Mouse (Mus musculus) stomach, postnatal 0 days (tissue): ENCODE measurements around the gene Sytl1. TPM values are rescaled to one million over a fixed set of nuclear protein-coding genes. Genes with fewer than 3 reads are reported as not detected.

Experiments
- ATAC-seq: fragments of 200-750 bp; cut with Nextera tagmentation; 2 replicates; pipeline ENCODE4 v1.8.0; 2017; ENCODE audit not compliant: low FRiP score, low TSS enrichment
- DNase-seq: peaks from one replicate; pipeline ENCODE4 v3.0.0-alpha.2; 2016; ENCODE audit warnings: low spot score
- H3K27ac ChIP-seq: fragments of 300-500 bp; sonication (generic); replicated peaks from 2 replicates; pipeline ENCODE4 v1.5.1; 2014; ENCODE audit warnings: mild to moderate bottlenecking, control low read depth
- H3K27me3 ChIP-seq: fragments of 300-500 bp; sonication (generic); 2 replicates; pipeline ENCODE4 v1.6.1; 2014; ENCODE audit warnings: low read length; ENCODE audit not compliant: control insufficient read depth, insufficient read depth
- H3K36me3 ChIP-seq: fragments of 300-500 bp; sonication (generic); 2 replicates; pipeline ENCODE4 v1.6.1; 2014; ENCODE audit warnings: low read length, mixed read lengths; ENCODE audit not compliant: control insufficient read depth, insufficient read depth
- H3K4me1 ChIP-seq: fragments of 300-500 bp; sonication (generic); replicated peaks from 2 replicates; pipeline ENCODE4 v1.6.1; 2014; ENCODE audit warnings: antibody characterized with exemption; ENCODE audit not compliant: control insufficient read depth, insufficient read depth
- H3K4me2 ChIP-seq: fragments of 300-500 bp; sonication (generic); replicated peaks from 2 replicates; pipeline ENCODE4 v1.6.1; 2014; ENCODE audit warnings: low read depth, mild to moderate bottlenecking, control low read depth, moderate library complexity
- H3K4me3 ChIP-seq: fragments of 300-500 bp; sonication (generic); 2 replicates; pipeline ENCODE4 v1.5.1; 2014; ENCODE audit warnings: low read depth, low read length, control low read depth
- H3K9ac ChIP-seq: fragments of 300-500 bp; sonication (generic); 2 replicates; pipeline ENCODE4 v1.6.1; 2014; ENCODE audit warnings: mild to moderate bottlenecking, low read length, control low read depth, mixed read lengths
- H3K9me3 ChIP-seq: fragments of 300-500 bp; sonication (generic); 2 replicates; pipeline ENCODE4 v1.6.1; 2016; ENCODE audit warnings: low read length; ENCODE audit not compliant: control insufficient read depth
- CTCF ChIP-seq: IDR thresholded peaks from 2 replicates; pipeline ENCODE4 v1.5.1; 2016; ENCODE audit warnings: antibody characterized with exemption, low read depth, mild to moderate bottlenecking, moderate library complexity
- EP300 ChIP-seq: optimal IDR thresholded peaks from 2 replicates; pipeline ENCODE3; 2016; ENCODE audit warnings: antibody characterized with exemption
- WGBS: fragments of 180-500 bp; shearing (Covaris S2); extraction: QIAGEN DNeasy Blood & Tissue Kit; methylation state at CpG from one replicate; pipeline ENCODE4 v1.1.7; 2014; 5-methylcytosine and 5-hydroxymethylcytosine counted together
- polyA plus RNA-seq: library from polyadenylated mRNA; unstranded; fragments of >200 nt; fragmentation: Nextera tagmentation; extraction: Ambion mirVana; gene quantifications from 2 replicates; pipeline ENCODE4 v1.2.1, GENCODE M21; 2015

Gene Sytl1
- polyA plus RNA-seq, 1 experiment from 2014 or later = 93.5 TPM

DNA sequence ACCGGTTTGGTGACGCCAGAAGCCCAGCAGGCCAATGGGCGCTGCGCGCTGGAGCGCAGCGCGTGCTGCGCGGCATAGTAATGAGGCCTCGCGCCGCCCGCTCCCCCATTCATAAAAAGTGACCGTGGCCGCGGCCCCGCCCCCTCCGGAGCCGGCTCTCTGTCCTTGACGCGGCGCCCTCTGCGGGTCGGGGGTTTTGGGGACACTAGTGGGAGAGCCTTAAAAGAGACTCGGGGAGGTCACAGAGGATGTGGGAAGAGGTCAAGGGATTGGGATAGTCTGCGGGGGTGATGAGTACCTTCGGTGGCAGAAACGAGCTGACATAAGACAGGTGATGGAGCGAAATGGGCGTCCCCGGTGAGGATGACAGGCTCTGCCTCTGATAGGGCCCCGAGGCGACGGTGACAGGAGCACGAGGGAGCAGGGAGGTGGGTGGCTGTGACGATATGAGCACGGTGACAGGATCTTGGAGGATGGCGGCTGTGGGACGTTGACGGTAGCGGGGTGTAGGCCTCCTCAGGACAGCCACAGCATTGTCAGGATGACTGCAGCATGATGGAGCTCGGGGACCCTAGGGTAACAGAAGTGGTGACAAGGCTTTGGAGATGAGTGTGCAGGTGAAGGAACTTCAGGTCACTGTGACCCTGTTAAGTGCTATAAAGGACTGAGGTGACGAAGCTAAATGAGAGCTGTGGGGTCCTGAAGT is 50.2 kb downstream of the Sytl1 start:
- Histone ChIP-seq H3K4me2 (peak overlapping the region; percentile 98), H3K36me3 (no peaks in the 10 kb centered on the region), H3K27me3 (peaks cover 2% of the 10 kb centered on the region; the same call in 1 of the 2 replicates), H3K9me3 (no peaks in the 10 kb centered on the region), H3K27ac (no peak overlapping the region), H3K9ac (peak overlapping the region; percentile 31; the same call in 1 of the 2 replicates), H3K4me1 (0 out of 2 replicates have a peak, but pooled peaks cover 3% of the 10 kb centered on the region), H3K4me3 (peak overlapping the region; percentile 54)
- peak; percentile 78 for ATAC-seq
- DNase-seq = peak; percentile 84
- TF ChIP-seq CTCF (peak; percentile 56), EP300 (no peak)
- 1% methylated on average over 44 of the region's 44 CpGs for WGBS

DNA sequence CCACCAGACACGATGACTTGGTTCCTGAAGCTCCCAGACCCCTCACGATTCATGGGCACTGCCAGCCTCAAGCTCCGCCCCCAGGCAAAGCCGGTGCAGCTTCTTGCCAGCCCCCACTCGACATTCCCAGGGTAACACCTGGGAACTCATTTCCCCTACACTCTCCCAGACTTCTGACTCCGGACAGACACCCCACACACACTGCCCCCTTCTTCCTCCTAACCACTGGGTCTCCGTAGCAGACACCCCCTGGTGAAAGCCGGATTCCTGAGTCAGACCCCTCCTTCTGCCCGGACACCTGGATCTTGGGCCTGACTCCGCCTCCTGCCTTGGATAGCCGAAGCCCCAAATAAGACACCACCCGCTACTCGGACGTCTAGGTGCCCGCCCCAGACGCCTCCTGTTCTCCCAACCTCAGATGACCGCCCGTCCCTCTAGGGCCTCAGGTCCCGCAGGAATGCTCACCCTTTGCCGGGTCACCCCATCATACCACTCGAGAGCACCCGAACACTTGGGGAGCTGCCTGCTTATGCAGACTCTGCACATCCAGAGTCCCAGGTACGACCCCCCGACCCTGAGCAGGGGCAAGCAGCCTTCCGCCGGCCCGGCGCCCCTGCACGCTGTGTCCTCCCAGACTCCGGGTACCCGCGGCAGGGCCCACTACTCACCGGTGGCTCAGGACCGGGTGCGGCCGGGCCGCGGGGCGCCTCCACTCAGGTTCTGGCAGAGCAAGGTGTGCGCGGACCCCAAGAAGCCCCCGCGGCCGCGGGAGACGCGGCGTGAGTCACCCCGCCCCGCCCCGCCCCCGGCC is 51.0 kb downstream of the Sytl1 start, which contains the start of the genes Cd164l2 and Gpr3:
Cd164l2 (plus strand) TSS at position 381 of the 811 bp plus-strand sequence.
Gpr3 (minus strand) TSS at position 786 of the 811 bp plus-strand sequence.
- ATAC-seq = peak; percentile 30; the same call in 1 of the 2 replicates
- no peak for TF ChIP-seq CTCF
- TF ChIP-seq EP300 = no peak

DNA sequence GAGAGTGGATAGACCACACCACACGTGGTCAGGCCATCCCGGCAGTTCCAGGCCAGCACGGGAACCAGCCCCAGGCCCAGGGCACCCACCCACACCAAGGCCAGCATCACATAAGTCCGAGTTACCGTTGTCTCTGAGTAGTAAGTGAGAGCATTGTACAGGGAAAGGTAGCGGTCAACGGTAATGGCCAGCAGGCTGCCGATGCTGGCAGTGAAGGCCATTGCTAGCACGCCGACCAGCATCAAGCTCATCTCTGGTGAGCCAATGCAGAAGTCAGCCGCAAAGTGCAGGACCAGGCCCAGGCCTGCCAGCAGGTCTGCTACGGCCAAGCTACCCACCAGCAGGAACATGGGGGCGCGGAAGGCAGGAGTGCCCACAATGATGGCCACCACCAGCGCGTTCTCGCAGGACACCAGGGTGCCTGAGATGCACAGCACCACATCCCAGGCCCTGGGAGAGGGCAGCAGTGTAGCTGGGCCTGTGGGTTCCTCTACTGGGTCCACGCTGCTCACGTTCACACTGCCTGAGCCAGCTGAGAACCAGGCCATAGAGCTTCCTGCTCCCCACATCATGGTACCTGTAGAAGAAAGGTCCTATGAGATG is 52.0 kb downstream of the Sytl1 start:
- WGBS = 94% methylated on average over 19 of the region's 19 CpGs
- Histone ChIP-seq H3K27ac (no peak overlapping the region), H3K9ac (no peak overlapping the region), H3K9me3 (no peaks in the 10 kb centered on the region), H3K4me1 (0 out of 2 replicates have a peak, but pooled peaks cover 3% of the 10 kb centered on the region), H3K27me3 (peaks cover 2% of the 10 kb centered on the region; the same call in 1 of the 2 replicates), H3K36me3 (no peaks in the 10 kb centered on the region), H3K4me3 (no peak overlapping the region), H3K4me2 (no peak overlapping the region)
- DNase-seq = no peak
- TF ChIP-seq EP300 (no peak), CTCF (no peak)
- no peak for ATAC-seq

More for the DNA sequence above, 51.0 kb downstream of the Sytl1 start, which contains the start of the genes Cd164l2 and Gpr3:
- H3K9me3 ChIP-seq = no peaks in the 10 kb centered on the region
- H3K4me3 ChIP-seq = peak within 1 kb of the TSS; percentile 54
- no peaks in the 10 kb centered on the region for H3K36me3 ChIP-seq
- H3K27me3 ChIP-seq = peaks cover 2% of the 10 kb centered on the region; the same call in 1 of the 2 replicates
- H3K4me1 ChIP-seq = 0 out of 2 replicates have a peak, but pooled peaks cover 3% of the 10 kb centered on the region
- WGBS = 3% methylated on average over 52 of the region's 52 CpGs
- H3K4me2 ChIP-seq = peak within 1 kb of the TSS; percentile 98
- H3K9ac ChIP-seq = peak within 1 kb of the TSS; percentile 51
- no peak within 1 kb of the TSS for H3K27ac ChIP-seq
- no peak for DNase-seq

DNA sequence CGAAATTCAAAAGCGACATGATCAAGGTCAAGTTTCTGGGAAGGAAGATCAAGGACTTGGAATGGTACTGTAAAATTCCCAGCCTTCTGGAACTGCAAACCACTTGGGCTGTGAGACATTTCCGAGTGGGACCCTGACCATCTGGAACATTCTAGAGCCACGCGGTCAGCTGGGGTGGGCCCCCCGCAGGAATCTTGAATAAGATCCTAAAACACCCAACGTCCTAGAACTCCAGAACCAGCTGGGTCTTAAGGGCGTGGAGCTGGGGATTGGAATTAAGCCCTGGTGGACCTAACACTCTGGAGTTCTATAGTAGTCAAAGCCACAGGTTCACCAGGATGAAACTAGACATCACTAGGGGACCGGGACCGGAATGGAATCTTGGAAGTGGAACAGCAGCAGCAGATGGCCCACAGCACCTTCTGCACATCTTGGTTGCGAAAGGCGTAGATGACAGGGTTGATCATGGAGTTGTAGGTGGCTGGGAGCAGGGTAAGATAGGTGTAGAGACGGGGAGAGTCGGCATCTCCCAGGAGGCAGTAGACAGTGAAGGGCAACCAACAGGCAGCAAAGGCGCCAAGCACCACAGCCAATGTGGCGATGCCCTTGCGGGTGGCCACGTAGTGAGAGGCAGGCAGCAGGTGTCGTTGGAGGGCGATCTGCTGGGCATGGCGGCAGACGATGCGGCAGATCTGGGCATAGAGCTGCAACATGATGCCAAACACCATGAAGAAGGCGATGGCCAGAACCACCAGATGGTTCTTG is 52.7 kb downstream of the Sytl1 start:
- H3K27me3 ChIP-seq = peaks cover 2% of the 10 kb centered on the region; the same call in 1 of the 2 replicates
- 0 out of 2 replicates have a peak, but pooled peaks cover 3% of the 10 kb centered on the region for H3K4me1 ChIP-seq
- H3K36me3 ChIP-seq = no peaks in the 10 kb centered on the region
- no peak for TF ChIP-seq CTCF
- no peak for TF ChIP-seq EP300
- H3K9me3 ChIP-seq = no peaks in the 10 kb centered on the region
- ATAC-seq = no peak
- no peak overlapping the region for H3K4me2 ChIP-seq
- H3K27ac ChIP-seq = no peak overlapping the region
- 92% methylated on average over 24 of the region's 24 CpGs for WGBS
- no peak overlapping the region for H3K9ac ChIP-seq
- H3K4me3 ChIP-seq = no peak overlapping the region
- DNase-seq = no peak

DNA sequence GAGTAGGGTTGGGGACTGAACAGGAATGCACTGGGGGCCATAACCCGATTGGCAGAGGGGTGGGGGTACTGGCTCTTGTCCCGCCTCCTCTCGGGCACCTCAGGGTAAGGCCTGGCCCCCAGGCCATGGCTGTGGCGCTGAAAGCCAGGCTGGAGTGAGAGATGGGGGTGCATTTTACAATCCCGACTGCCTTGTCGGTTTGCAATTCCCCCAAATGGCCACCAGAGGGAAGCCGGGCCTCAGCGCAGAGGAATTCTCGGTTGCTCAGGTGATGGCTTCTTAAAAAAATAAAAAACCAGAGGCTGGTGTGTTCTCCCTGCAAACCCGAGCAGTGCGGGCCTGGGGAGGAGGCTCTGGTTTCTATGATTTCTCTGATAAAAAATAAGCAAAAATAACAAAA is 53.5 kb downstream of the Sytl1 start:
- WGBS = 3% methylated on average over 11 of the region's 11 CpGs
- ATAC-seq (peak; percentile 8; the same call in 1 of the 2 replicates), DNase-seq (peak; percentile 74)
- no peak overlapping the region for H3K27ac ChIP-seq
- H3K9ac ChIP-seq = no peak overlapping the region
- H3K36me3 ChIP-seq = no peaks in the 10 kb centered on the region
- H3K4me3 ChIP-seq = no peak overlapping the region
- TF ChIP-seq EP300 (no peak), CTCF (peak; percentile 91)
- H3K4me1 ChIP-seq = 0 out of 2 replicates have a peak, but pooled peaks cover 3% of the 10 kb centered on the region
- H3K27me3 ChIP-seq = peaks cover 2% of the 10 kb centered on the region; the same call in 1 of the 2 replicates
- no peaks in the 10 kb centered on the region for H3K9me3 ChIP-seq
- no peak overlapping the region for H3K4me2 ChIP-seq
